Mouse (Mus musculus) right cerebral cortex, postnatal 36 days (tissue): Measurements from ENCODE around the gene E030030I06Rik.
"Not testable (repeated sequence)": the region's sequence is repeated elsewhere in the genome, so short reads cannot be mapped to it uniquely, and the experiment has no call there.

Experiments
- DNase-seq, 2 experiments: peaks; one replicate each; pipeline ENCODE4 v3.0.0; 2022; ENCODE audit warnings: low spot score in 2 of 2, mixed read lengths in 1 of 2

E030030I06Rik gene

GRCm38 (mm10) chr10:22151863-22152640 is 3.0 kb upstream of the E030030I06Rik start:
- DNase-seq, result not testable (repeated sequence)

GRCm38 (mm10) chr10:22151056-22151862 is 2.2 kb upstream of the E030030I06Rik start:
- DNase-seq, result not testable (repeated sequence)

GRCm38 (mm10) chr10:22150593-22150992 is 1.5 kb upstream of the E030030I06Rik start:
- no peak for DNase-seq

GRCm38 (mm10) chr10:22149691-22150465 is 808 bp upstream of the E030030I06Rik start:
- DNase-seq, result no peak

- no peak for DNase-seq
Measured at GRCm38 (mm10) chr10:22148441-22149072, 513 bp downstream of the E030030I06Rik start.

- no peak for DNase-seq
Measured at GRCm38 (mm10) chr10:22142926-22143325, 6.1 kb downstream of the E030030I06Rik start.

- not testable (repeated sequence) for DNase-seq
Measured at GRCm38 (mm10) chr10:22142194-22142593, 6.9 kb downstream of the E030030I06Rik start.

GRCm38 (mm10) chr10:22140665-22141280 is 8.3 kb downstream of the E030030I06Rik start:
- peak; percentile 44 to 46 for DNase-seq

GRCm38 (mm10) chr10:22074531-22074930 is 74.5 kb downstream of the E030030I06Rik start:
- no peak for DNase-seq

GRCm38 (mm10) chr10:22072739-22073138 is 76.3 kb downstream of the E030030I06Rik start:
- no peak for DNase-seq

GRCm38 (mm10) chr10:22070576-22070975 is 78.5 kb downstream of the E030030I06Rik start:
- no peak for DNase-seq

GRCm38 (mm10) chr10:22070168-22070567 is 78.9 kb downstream of the E030030I06Rik start:
- no peak for DNase-seq

GRCm38 (mm10) chr10:22067979-22068378 is 81.1 kb downstream of the E030030I06Rik start, which contains the start of gene 4930444G20Rik:
Gene 4930444G20Rik (minus strand): TSS chr10:22068079.
- not testable (repeated sequence) for DNase-seq
